Mouse (Mus musculus) neural tube, embryonic 14.5 days (tissue): ENCODE data around the gene Gm2696. TPM values are rescaled to one million over a fixed set of nuclear protein-coding genes. Genes with fewer than 3 reads are reported as not detected.

ENCODE experiments used
- ATAC-seq: fragments of 200-750 bp; cut with Nextera tagmentation; 2 replicates; pipeline ENCODE4 v1.8.0; 2017; ENCODE audit warnings: low read depth, mild to moderate bottlenecking, moderate TSS enrichment, moderate library complexity
- H3K27ac ChIP-seq: fragments of 300-500 bp; sonication (generic); 2 replicates; pipeline ENCODE4 v1.5.1; 2014; ENCODE audit warnings: low read depth, mild to moderate bottlenecking, control low read depth, low read length, moderate library complexity, mixed read lengths
- H3K27me3 ChIP-seq: fragments of 300-500 bp; sonication (generic); 2 replicates; pipeline ENCODE4 v1.6.1; 2014; ENCODE audit warnings: low read length; ENCODE audit not compliant: control insufficient read depth, insufficient read depth
- H3K36me3 ChIP-seq: fragments of 300-500 bp; sonication (generic); 2 replicates; pipeline ENCODE4 v1.6.1; 2014; ENCODE audit warnings: low read length, mixed read lengths; ENCODE audit not compliant: control insufficient read depth, insufficient read depth
- H3K4me1 ChIP-seq: fragments of 300-500 bp; sonication (generic); 2 replicates; pipeline ENCODE4 v1.6.1; 2014; ENCODE audit warnings: low read length; ENCODE audit not compliant: control insufficient read depth, insufficient read depth
- H3K4me2 ChIP-seq: fragments of 300-500 bp; sonication (generic); 2 replicates; pipeline ENCODE4 v1.6.1; 2014; ENCODE audit warnings: mild to moderate bottlenecking, low read depth, low read length, control low read depth
- H3K4me3 ChIP-seq: fragments of 300-500 bp; sonication (generic); 2 replicates; pipeline ENCODE4 v1.5.1; 2014; ENCODE audit warnings: low read depth, low read length, control low read depth, mixed read lengths
- H3K9ac ChIP-seq: fragments of 300-500 bp; sonication (generic); replicated peaks from 2 replicates; pipeline ENCODE4 v1.6.1; 2014; ENCODE audit warnings: low read depth, mild to moderate bottlenecking, control low read depth, low read length, mixed read lengths
- H3K9me3 ChIP-seq: fragments of 300-500 bp; sonication (generic); 2 replicates; pipeline ENCODE4 v1.6.1; 2016; ENCODE audit warnings: low read length; ENCODE audit not compliant: control insufficient read depth
- WGBS: fragments of 180-500 bp; shearing (Covaris S2); extraction: QIAGEN DNeasy Blood & Tissue Kit; methylation state at CpG from one replicate; pipeline ENCODE4 v1.1.7; 2014; 5-methylcytosine and 5-hydroxymethylcytosine counted together
- polyA plus RNA-seq: library from polyadenylated mRNA; unstranded; fragments of >200 nt; fragmentation: Nextera tagmentation; extraction: Ambion mirVana; gene quantifications from 2 replicates; pipeline ENCODE4 v1.2.1, GENCODE M21; 2014

Gene Gm2696
- polyA plus RNA-seq, 1 experiment from 2014 or later, result not detected

DNA sequence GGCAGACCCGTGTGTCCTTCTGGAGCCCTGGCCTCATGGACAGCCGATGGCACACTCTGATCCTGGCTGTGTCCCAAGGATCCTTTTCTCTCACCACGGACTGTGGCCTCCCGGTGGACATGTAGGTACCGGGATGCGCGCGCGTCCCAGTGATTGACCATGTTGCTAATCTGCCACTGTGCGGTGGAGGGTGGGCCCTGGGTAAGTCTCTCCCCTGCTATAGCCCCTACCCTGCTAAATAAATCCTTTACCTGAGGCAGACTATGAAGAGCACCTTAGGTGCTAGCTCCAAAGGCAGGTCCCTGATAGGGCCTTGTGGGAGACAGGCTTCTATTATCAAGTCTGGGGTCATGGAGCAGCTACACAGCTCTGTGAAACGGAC, 50.3 kb downstream of the Gm2696 start:
- no peak overlapping the region for H3K9ac ChIP-seq
- H3K4me1 ChIP-seq, result no peaks in the 10 kb centered on the region
- H3K27me3 ChIP-seq, result no peaks in the 10 kb centered on the region
- WGBS, result 38% methylated on average over 11 of the region's 11 CpGs
- H3K9me3 ChIP-seq, result no peaks in the 10 kb centered on the region
- no peak overlapping the region for H3K4me3 ChIP-seq
- H3K36me3 ChIP-seq, result no peaks in the 10 kb centered on the region
- H3K27ac ChIP-seq, result no peak overlapping the region
- ATAC-seq, result peak; percentile 34; the same call in 1 of the 2 replicates
- peak overlapping the region; percentile 0; the same call in 1 of the 2 replicates for H3K4me2 ChIP-seq

DNA sequence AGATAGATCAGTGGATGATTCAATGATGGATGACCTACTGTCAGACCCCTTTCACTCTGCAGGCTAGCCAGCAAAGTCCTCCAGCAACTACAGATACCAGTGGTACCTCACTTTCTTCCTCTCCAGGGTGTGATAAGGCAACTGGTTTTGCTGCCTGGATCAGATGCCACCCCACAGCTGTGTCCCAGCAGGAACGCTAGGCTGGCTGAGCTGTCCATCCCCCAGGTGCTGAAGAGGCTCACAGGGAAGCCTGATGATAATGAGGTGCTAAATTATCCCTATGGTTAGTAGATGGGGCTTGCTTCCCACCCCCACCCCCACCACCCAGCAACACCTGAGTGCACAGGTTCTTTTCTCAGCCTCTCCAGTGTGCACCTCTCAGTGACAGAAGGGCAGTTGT, 53.1 kb downstream of the Gm2696 start:
- Histone ChIP-seq H3K27me3 (no peaks in the 10 kb centered on the region), H3K9me3 (no peaks in the 10 kb centered on the region), H3K27ac (no peak overlapping the region), H3K9ac (no peak overlapping the region), H3K4me3 (no peak overlapping the region), H3K4me2 (no peak overlapping the region), H3K4me1 (no peaks in the 10 kb centered on the region), H3K36me3 (no peaks in the 10 kb centered on the region)
- ATAC-seq, result no peak
- WGBS, result 28% methylated on average over 1 of the region's 1 CpGs

DNA sequence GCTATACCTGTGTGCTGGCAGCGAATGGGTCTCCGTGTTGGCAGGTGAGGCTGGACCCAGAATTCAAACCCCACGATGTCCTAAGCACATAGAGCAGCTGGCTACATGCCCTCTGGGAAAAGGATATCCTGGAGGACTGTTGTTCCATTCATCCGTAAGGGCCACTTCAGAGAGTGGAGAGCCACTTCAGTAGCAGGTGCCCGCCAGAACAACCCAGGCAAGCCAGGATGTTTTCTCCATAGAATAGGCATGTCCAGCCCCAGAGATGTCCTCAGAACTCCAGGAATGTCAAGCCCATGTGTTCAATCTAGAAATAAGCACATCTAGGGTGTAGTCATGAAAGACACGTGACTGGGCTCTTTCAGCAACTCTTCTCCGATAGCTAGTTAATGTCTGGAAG, 55.2 kb downstream of the Gm2696 start:
- Histone ChIP-seq H3K4me1 (no peaks in the 10 kb centered on the region), H3K36me3 (no peaks in the 10 kb centered on the region), H3K4me2 (no peak overlapping the region), H3K27ac (no peak overlapping the region), H3K27me3 (no peaks in the 10 kb centered on the region), H3K4me3 (no peak overlapping the region), H3K9me3 (no peaks in the 10 kb centered on the region), H3K9ac (no peak overlapping the region)
- ATAC-seq, result no peak
- 88% methylated on average over 7 of the region's 7 CpGs for WGBS

DNA sequence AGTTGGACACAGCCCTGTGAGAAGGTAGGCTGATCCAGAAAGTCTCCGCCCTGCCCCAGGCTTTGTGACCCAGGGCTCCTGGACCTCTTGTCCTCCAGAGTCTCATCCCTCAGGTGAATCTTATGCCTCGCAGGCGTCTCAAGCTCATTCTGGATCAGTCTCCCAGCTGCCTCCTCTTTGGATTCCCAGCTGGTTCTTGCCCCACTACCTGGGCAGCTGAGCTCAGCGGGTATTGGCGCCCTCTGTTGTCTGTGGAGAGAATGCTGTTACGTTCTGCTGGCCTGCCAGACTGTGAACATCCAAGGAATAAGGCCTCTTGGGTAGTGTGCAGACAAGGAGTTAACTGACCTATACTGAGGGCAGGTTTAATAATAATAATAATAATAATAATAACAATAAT, 64.5 kb downstream of the Gm2696 start:
- no peak overlapping the region for H3K27ac ChIP-seq
- H3K27me3 ChIP-seq, result no peaks in the 10 kb centered on the region
- no peak overlapping the region for H3K9ac ChIP-seq
- H3K4me1 ChIP-seq, result no peaks in the 10 kb centered on the region
- no peak overlapping the region for H3K4me3 ChIP-seq
- ATAC-seq, result no peak
- no peaks in the 10 kb centered on the region for H3K36me3 ChIP-seq
- no peaks in the 10 kb centered on the region for H3K9me3 ChIP-seq
- no peak overlapping the region for H3K4me2 ChIP-seq
- WGBS, result 64% methylated on average over 6 of the region's 6 CpGs

DNA sequence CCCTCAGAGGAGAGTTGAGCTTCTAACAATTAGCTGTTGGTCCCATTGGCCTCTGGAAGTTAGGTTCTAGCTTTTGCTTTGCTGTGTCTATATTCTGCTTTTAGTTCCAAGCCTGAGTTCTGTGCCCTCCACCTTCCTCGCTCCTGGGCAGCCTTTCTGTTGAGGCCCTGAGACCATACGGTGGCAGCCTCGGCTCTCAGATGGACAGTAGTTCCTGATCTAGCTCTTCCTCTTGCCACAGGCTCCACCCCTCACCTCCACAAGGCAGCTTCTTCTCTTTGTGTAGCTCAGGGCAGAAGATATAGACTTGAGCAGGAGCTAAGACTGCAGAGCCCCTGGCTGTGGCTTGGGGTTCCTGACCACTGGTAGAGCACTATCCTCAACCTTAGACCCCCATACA, 65.8 kb downstream of the Gm2696 start:
- Histone ChIP-seq H3K27ac (no peak overlapping the region), H3K4me2 (no peak overlapping the region), H3K36me3 (no peaks in the 10 kb centered on the region), H3K4me1 (no peaks in the 10 kb centered on the region), H3K27me3 (no peaks in the 10 kb centered on the region), H3K9ac (no peak overlapping the region), H3K9me3 (no peaks in the 10 kb centered on the region), H3K4me3 (no peak overlapping the region)
- WGBS, result 82% methylated on average over 3 of the region's 3 CpGs
- no peak for ATAC-seq

DNA sequence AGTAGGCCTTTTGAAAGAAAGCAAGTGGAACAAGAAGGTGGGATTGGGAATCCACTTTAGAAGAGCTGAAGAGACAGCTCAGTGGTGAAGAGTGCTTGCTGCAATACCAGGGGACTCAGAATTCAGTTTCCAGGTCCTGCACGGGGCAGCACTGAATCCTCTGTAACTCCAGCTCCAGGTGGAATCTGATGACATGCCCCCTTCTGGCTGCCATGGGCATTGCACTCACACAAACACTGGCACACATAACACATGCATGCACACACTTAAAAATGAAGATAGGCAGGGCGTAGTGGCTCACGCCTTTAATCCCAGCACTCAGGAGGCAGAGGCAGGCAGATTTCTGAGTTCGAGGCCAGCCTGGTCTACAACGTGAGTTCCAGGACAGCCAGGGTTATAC, 68.1 kb downstream of the Gm2696 start:
- H3K9me3 ChIP-seq, result no peaks in the 10 kb centered on the region
- no peak overlapping the region for H3K4me3 ChIP-seq
- H3K27me3 ChIP-seq, result no peaks in the 10 kb centered on the region
- H3K36me3 ChIP-seq, result no peaks in the 10 kb centered on the region
- H3K4me1 ChIP-seq, result no peaks in the 10 kb centered on the region
- no peak overlapping the region for H3K9ac ChIP-seq
- no peak overlapping the region for H3K4me2 ChIP-seq
- no peak for ATAC-seq
- WGBS, result 87% methylated on average over 5 of the region's 5 CpGs
- H3K27ac ChIP-seq, result no peak overlapping the region

Other genes with a start within 250 kb of the Gm2696 start
- 64.2 and 82.6 TPM in 2 replicates for gene Pttg1ip, start 233.0 kb upstream of the Gm2696 start, polyA plus RNA-seq
- gene Sumo3, start 208.6 kb upstream of the Gm2696 start, polyA plus RNA-seq, result 214 and 240 TPM in 2 replicates
- 2.7 TPM in 1 of 2 replicates, not detected in the other for gene Gm49325, start 208.5 kb upstream of the Gm2696 start, polyA plus RNA-seq
- 44.0 and 57.3 TPM in 2 replicates for gene Ube2g2, start 192.4 kb upstream of the Gm2696 start, polyA plus RNA-seq
- 1.4 and 1.5 TPM in 2 replicates for gene Tspear, start 128.1 kb upstream of the Gm2696 start, polyA plus RNA-seq
- not detected in 2 replicates for gene Gm19402, start 123.9 kb upstream of the Gm2696 start, polyA plus RNA-seq
- gene Gm9508, start 117.4 kb upstream of the Gm2696 start, polyA plus RNA-seq, result not detected in 2 replicates
- gene Gm10272, start 108.1 kb upstream of the Gm2696 start, polyA plus RNA-seq, result not detected in 2 replicates
- gene Gm10024, start 103.2 kb upstream of the Gm2696 start, polyA plus RNA-seq, result not detected in 2 replicates
- not detected in 2 replicates for gene Gm10142, start 98.9 kb upstream of the Gm2696 start, polyA plus RNA-seq
- not detected in 2 replicates for gene Krtap12-1, start 94.1 kb upstream of the Gm2696 start, polyA plus RNA-seq
- not detected in 2 replicates for gene Gm10100, start 88.2 kb upstream of the Gm2696 start, polyA plus RNA-seq
- not detected in 2 replicates for gene Gm18596, start 72.0 kb upstream of the Gm2696 start, polyA plus RNA-seq
- not detected in 2 replicates for gene Gm9736, start 63.3 kb upstream of the Gm2696 start, polyA plus RNA-seq
- gene Gm3233, start 55.0 kb upstream of the Gm2696 start, polyA plus RNA-seq, result not detected in 2 replicates
- not detected in 2 replicates for gene Gm3238, start 43.4 kb upstream of the Gm2696 start, polyA plus RNA-seq
- not detected in 2 replicates for gene Gm7138, start 37.7 kb upstream of the Gm2696 start, polyA plus RNA-seq
- gene Gm3250, start 32.1 kb upstream of the Gm2696 start, polyA plus RNA-seq, result not detected in 2 replicates
- gene Gm7137, start 26.5 kb upstream of the Gm2696 start, polyA plus RNA-seq, result not detected in 2 replicates
- gene Gm9639, start 19.6 kb upstream of the Gm2696 start, polyA plus RNA-seq, result not detected in 2 replicates
- not detected in 2 replicates for gene Gm19668, start 15.5 kb upstream of the Gm2696 start, polyA plus RNA-seq
- gene Gm9507, start 2.8 kb upstream of the Gm2696 start, polyA plus RNA-seq, result not detected in 2 replicates
- gene Krtap10-4, start 12.4 kb downstream of the Gm2696 start, polyA plus RNA-seq, result not detected in 2 replicates
- gene Krtap10-10, start 21.3 kb downstream of the Gm2696 start, polyA plus RNA-seq, result not detected in 2 replicates
- not detected in 2 replicates for gene Gm36176, start 32.1 kb downstream of the Gm2696 start, polyA plus RNA-seq
- gene Gm10318, start 38.2 kb downstream of the Gm2696 start, polyA plus RNA-seq, result 0.30 TPM in 1 of 2 replicates, not detected in the other
- gene Gm3285, start 47.3 kb downstream of the Gm2696 start, polyA plus RNA-seq, result not detected in 2 replicates
- 17.4 and 20.6 TPM in 2 replicates for gene Lrrc3, start 87.9 kb downstream of the Gm2696 start, polyA plus RNA-seq
- gene Trpm2, start 155.9 kb downstream of the Gm2696 start, polyA plus RNA-seq, result 6.0 and 9.2 TPM in 2 replicates
- 41.3 and 52.6 TPM in 2 replicates for gene 1810043G02Rik, start 163.8 kb downstream of the Gm2696 start, polyA plus RNA-seq
- gene Pfkl, start 195.4 kb downstream of the Gm2696 start, polyA plus RNA-seq, result 83.2 and 93.9 TPM in 2 replicates
- not detected in 2 replicates for gene Dnmt3l, start 227.3 kb downstream of the Gm2696 start, polyA plus RNA-seq
- gene Aire, start 228.9 kb downstream of the Gm2696 start, polyA plus RNA-seq, result 0.21 TPM in 2 replicates